Mouse (Mus musculus) kidney, postnatal 0 days (tissue): ENCODE measurements around the gene Aplnr. TPM values are rescaled to one million over a fixed set of nuclear protein-coding genes. Genes with fewer than 3 reads are reported as not detected.

Source experiments
- ATAC-seq: fragments of 200-750 bp; cut with Nextera tagmentation; replicated peaks from 2 replicates; pipeline ENCODE4 v1.8.0; 2017; ENCODE audit warnings: low read depth, moderate number of reproducible peaks, moderate TSS enrichment, moderate library complexity; ENCODE audit not compliant: low FRiP score
- DNase-seq: peaks from one replicate; pipeline ENCODE4 v3.0.0-alpha.2; 2016; ENCODE audit warnings: low spot score
- H3K27ac ChIP-seq: fragments of 300-500 bp; sonication (generic); 2 replicates; pipeline ENCODE4 v1.5.1; 2014; ENCODE audit warnings: mild to moderate bottlenecking
- H3K27me3 ChIP-seq: fragments of 300-500 bp; sonication (generic); 2 replicates; pipeline ENCODE4 v1.6.1; 2014; ENCODE audit warnings: low read length, mixed read lengths; ENCODE audit not compliant: insufficient read depth
- H3K36me3 ChIP-seq: fragments of 300-500 bp; sonication (generic); 2 replicates; pipeline ENCODE4 v1.6.1; 2014; ENCODE audit warnings: low read length, mixed read lengths; ENCODE audit not compliant: insufficient read depth
- H3K4me1 ChIP-seq: fragments of 300-500 bp; sonication (generic); replicated peaks from 2 replicates; pipeline ENCODE4 v1.6.1; 2014; ENCODE audit warnings: antibody characterized with exemption, low read length, mixed read lengths; ENCODE audit not compliant: insufficient read depth
- H3K4me2 ChIP-seq: fragments of 300-500 bp; sonication (generic); 2 replicates; pipeline ENCODE4 v1.6.1; 2014; ENCODE audit warnings: mild to moderate bottlenecking, low read length, moderate library complexity, mixed read lengths
- H3K4me3 ChIP-seq: fragments of 300-500 bp; sonication (generic); replicated peaks from 2 replicates; pipeline ENCODE4 v1.5.1; 2014; ENCODE audit warnings: low read depth, low read length
- H3K9ac ChIP-seq: fragments of 300-500 bp; sonication (generic); 2 replicates; pipeline ENCODE4 v1.6.1; 2014; ENCODE audit warnings: low read depth, low read length
- H3K9me3 ChIP-seq: fragments of 300-500 bp; sonication (generic); replicated peaks from 2 replicates; pipeline ENCODE4 v1.6.1; 2016; ENCODE audit warnings: low read length, inconsistent platforms, mixed read lengths
- CTCF ChIP-seq: IDR thresholded peaks from 2 replicates; pipeline ENCODE4 v1.5.1; 2016; ENCODE audit warnings: antibody characterized with exemption, low read depth, mild to moderate bottlenecking, moderate library complexity
- WGBS: fragments of 180-500 bp; shearing (Covaris S2); extraction: QIAGEN DNeasy Blood & Tissue Kit; methylation state at CpG from one replicate; pipeline ENCODE4 v1.1.7; 2014; 5-methylcytosine and 5-hydroxymethylcytosine counted together
- polyA plus RNA-seq: library from polyadenylated mRNA; unstranded; fragments of >200 nt; fragmentation: Nextera tagmentation; extraction: Ambion mirVana; gene quantifications from 2 replicates; pipeline ENCODE4 v1.2.1, GENCODE M21; 2015

The Aplnr gene
- polyA plus RNA-seq, 1 experiment from 2014 or later, result 77.7 TPM

- no peak for ATAC-seq
- 47% methylated on average over 7 of the region's 7 CpGs for WGBS
- Histone ChIP-seq H3K4me3 (no peak overlapping the region), H3K36me3 (no peaks in the 10 kb centered on the region), H3K9ac (no peak overlapping the region), H3K4me2 (no peak overlapping the region), H3K9me3 (no peaks in the 10 kb centered on the region), H3K4me1 (no peaks in the 10 kb centered on the region), H3K27ac (peak overlapping the region; percentile 3; the same call in 1 of the 2 replicates), H3K27me3 (no peaks in the 10 kb centered on the region)
- peak; percentile 33 for DNase-seq
- TF ChIP-seq CTCF, result no peak
Observed at GRCm38 (mm10) chr2:85098824-85099511, 37.1 kb upstream of the Aplnr start.

GRCm38 (mm10) chr2:85103201-85103600, 32.8 kb upstream of the Aplnr start:
- no peak for DNase-seq
- Histone ChIP-seq H3K27me3 (no peaks in the 10 kb centered on the region), H3K4me3 (no peak overlapping the region), H3K4me2 (no peak overlapping the region), H3K36me3 (no peaks in the 10 kb centered on the region), H3K9me3 (no peaks in the 10 kb centered on the region), H3K9ac (no peak overlapping the region), H3K4me1 (0 out of 2 replicates have a peak, but pooled peaks cover 12% of the 10 kb centered on the region), H3K27ac (no peak overlapping the region)
- no peak for ATAC-seq
- WGBS, result 76% methylated on average over 8 of the region's 8 CpGs
- no peak for TF ChIP-seq CTCF

- H3K9ac ChIP-seq, result no peak overlapping the region
- H3K36me3 ChIP-seq, result no peaks in the 10 kb centered on the region
- DNase-seq (no peak), ATAC-seq (peak; percentile 40; the same call in 1 of the 2 replicates)
- no peak overlapping the region for H3K4me3 ChIP-seq
- H3K4me1 ChIP-seq, result 0 out of 2 replicates have a peak, but pooled peaks cover 12% of the 10 kb centered on the region
- no peaks in the 10 kb centered on the region for H3K9me3 ChIP-seq
- H3K4me2 ChIP-seq, result no peak overlapping the region
- WGBS, result 40% methylated on average over 11 of the region's 11 CpGs
- no peak overlapping the region for H3K27ac ChIP-seq
- no peak for TF ChIP-seq CTCF
- no peaks in the 10 kb centered on the region for H3K27me3 ChIP-seq
Observed at GRCm38 (mm10) chr2:85105426-85106013, 30.5 kb upstream of the Aplnr start.

GRCm38 (mm10) chr2:85106068-85106790, 29.8 kb upstream of the Aplnr start:
- Histone ChIP-seq H3K27ac (no peak overlapping the region; the same call in 1 of the 2 replicates), H3K4me2 (no peak overlapping the region), H3K36me3 (no peaks in the 10 kb centered on the region), H3K9ac (no peak overlapping the region), H3K4me3 (no peak overlapping the region), H3K27me3 (no peaks in the 10 kb centered on the region), H3K9me3 (no peaks in the 10 kb centered on the region), H3K4me1 (0 out of 2 replicates have a peak, but pooled peaks cover 12% of the 10 kb centered on the region)
- DNase-seq (no peak), ATAC-seq (peak; percentile 66)
- WGBS, result 47% methylated on average over 7 of the region's 7 CpGs
- no peak for TF ChIP-seq CTCF

GRCm38 (mm10) chr2:85106941-85107340, 29.1 kb upstream of the Aplnr start:
- no peaks in the 10 kb centered on the region for H3K9me3 ChIP-seq
- no peak for ATAC-seq
- H3K9ac ChIP-seq, result no peak overlapping the region
- no peak overlapping the region for H3K27ac ChIP-seq
- DNase-seq, result no peak
- TF ChIP-seq CTCF, result no peak
- no peaks in the 10 kb centered on the region for H3K36me3 ChIP-seq
- H3K4me3 ChIP-seq, result no peak overlapping the region
- WGBS, result 62% methylated on average over 4 of the region's 4 CpGs
- no peaks in the 10 kb centered on the region for H3K27me3 ChIP-seq
- no peak overlapping the region for H3K4me2 ChIP-seq
- 0 out of 2 replicates have a peak, but pooled peaks cover 12% of the 10 kb centered on the region for H3K4me1 ChIP-seq

GRCm38 (mm10) chr2:85110288-85110875, 25.6 kb upstream of the Aplnr start:
- Histone ChIP-seq H3K9ac (no peak overlapping the region), H3K27me3 (no peaks in the 10 kb centered on the region), H3K4me2 (no peak overlapping the region), H3K36me3 (no peaks in the 10 kb centered on the region), H3K4me3 (no peak overlapping the region), H3K9me3 (no peaks in the 10 kb centered on the region), H3K4me1 (0 out of 2 replicates have a peak, but pooled peaks cover 12% of the 10 kb centered on the region), H3K27ac (no peak overlapping the region)
- no peak for ATAC-seq
- WGBS, result 75% methylated on average over 9 of the region's 9 CpGs
- no peak for DNase-seq
- no peak for TF ChIP-seq CTCF
